Mouse (Mus musculus): ENCODE measurements around the gene Arl6.

Gene Arl6

DNA sequence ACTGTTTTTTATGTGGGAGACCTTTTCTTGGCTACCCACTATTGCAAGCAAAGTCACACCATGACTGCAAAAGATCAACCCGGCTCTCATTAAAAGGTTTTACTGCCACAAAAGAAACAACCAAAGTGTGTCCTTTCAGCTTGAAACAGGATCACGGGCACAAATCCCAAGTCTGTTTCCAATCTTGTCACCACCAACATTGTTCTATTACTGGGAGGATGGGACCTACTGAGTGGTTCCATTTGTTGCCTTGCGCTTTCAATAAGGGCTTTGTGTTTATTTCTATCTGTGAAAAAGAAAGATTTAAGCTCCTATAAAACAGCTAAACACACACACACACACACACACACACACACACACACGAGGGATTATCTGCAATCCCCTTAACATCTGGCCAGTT is 40.2 kb downstream of the Arl6 start:
- no peak for TF ChIP-seq CTCF (conservative IDR thresholded peaks at IDR 0.05; ENCODE audit: low read length)
- TF ChIP-seq POU5F1 (IDR thresholded peaks at IDR 0.05; ENCODE audit: borderline replicate concordance, low read length): no peak
- no peak for TF ChIP-seq NANOG (IDR thresholded peaks at IDR 0.05; ENCODE audit: borderline replicate concordance, low read length)
- Histone ChIP-seq H3K36me3 (ENCODE audit: insufficient read depth, low read length) (no peaks in the 10 kb centered on the region), H3K4me1 (replicated peaks; ENCODE audit: low read depth, low read length) (peaks cover 37% of the 10 kb centered on the region), H3K27me3 (ENCODE audit: insufficient read depth, low read length) (peaks cover 11% of the 10 kb centered on the region; the same call in 1 of the 2 replicates), H3K9me3 (ENCODE audit: low read length) (no peaks in the 10 kb centered on the region), H3K4me3 (replicated peaks; ENCODE audit: low read length) (no peak overlapping the region)

DNA sequence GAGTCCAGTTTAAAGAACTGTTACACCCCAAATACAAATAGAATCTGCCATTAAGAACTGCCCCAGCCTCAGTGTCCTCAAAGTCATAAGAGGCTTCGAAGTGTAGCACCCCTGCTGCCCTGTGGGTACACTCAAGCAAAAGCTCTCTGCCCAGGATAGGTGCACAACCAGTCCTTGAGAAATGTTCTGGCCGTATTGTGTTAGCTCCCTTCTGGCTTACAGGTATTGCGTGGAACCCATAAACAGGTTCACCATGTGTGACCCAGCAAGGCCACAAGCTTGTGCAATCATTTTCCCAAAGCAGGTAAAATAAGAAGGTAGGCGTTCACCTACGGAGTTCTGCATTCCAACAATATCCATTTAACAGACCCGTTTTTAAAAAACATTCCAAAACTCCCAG is 41.9 kb downstream of the Arl6 start:
- no peaks in the 10 kb centered on the region for H3K36me3 ChIP-seq (ENCODE audit: insufficient read depth, low read length)
- H3K9me3 ChIP-seq (ENCODE audit: low read length): no peaks in the 10 kb centered on the region
- H3K4me3 ChIP-seq (replicated peaks; ENCODE audit: low read length): no peak overlapping the region
- peaks cover 37% of the 10 kb centered on the region for H3K4me1 ChIP-seq (replicated peaks; ENCODE audit: low read depth, low read length)
- TF ChIP-seq NANOG (IDR thresholded peaks at IDR 0.05; ENCODE audit: borderline replicate concordance, low read length): no peak
- no peak for TF ChIP-seq CTCF (conservative IDR thresholded peaks at IDR 0.05; ENCODE audit: low read length)
- no peak for TF ChIP-seq POU5F1 (IDR thresholded peaks at IDR 0.05; ENCODE audit: borderline replicate concordance, low read length)
- H3K27me3 ChIP-seq (ENCODE audit: insufficient read depth, low read length): 0 out of 2 replicates have a peak, but pooled peaks cover 6% of the 10 kb centered on the region

DNA sequence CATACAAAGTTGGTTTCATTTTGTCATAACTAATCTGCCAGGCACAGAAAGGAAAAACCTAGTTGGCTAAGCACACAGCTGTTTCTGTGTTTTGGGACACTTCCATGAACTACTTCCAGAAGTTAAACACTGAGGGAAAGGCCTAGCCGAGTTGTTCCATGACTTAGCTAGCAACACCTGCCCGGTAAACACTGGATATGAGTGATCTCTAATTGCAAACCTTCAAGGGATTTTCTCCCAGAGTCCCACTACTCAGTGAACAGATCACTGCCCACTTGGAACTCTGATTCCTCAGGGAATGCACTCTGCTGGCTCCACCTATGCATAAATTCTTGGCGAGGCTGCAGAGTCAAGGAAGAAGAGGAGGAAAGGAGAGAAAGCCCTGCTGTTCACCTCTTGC is 44.5 kb downstream of the Arl6 start:
- H3K27me3 ChIP-seq (ENCODE audit: insufficient read depth, low read length): 0 out of 2 replicates have a peak, but pooled peaks cover 6% of the 10 kb centered on the region
- H3K36me3 ChIP-seq (ENCODE audit: insufficient read depth, low read length): no peaks in the 10 kb centered on the region
- H3K4me1 ChIP-seq (replicated peaks; ENCODE audit: low read depth, low read length): peaks cover 24% of the 10 kb centered on the region
- H3K4me3 ChIP-seq (replicated peaks; ENCODE audit: low read length): no peak overlapping the region
- TF ChIP-seq CTCF (conservative IDR thresholded peaks at IDR 0.05; ENCODE audit: low read length): no peak
- TF ChIP-seq NANOG (IDR thresholded peaks at IDR 0.05; ENCODE audit: borderline replicate concordance, low read length): no peak
- no peak for TF ChIP-seq POU5F1 (IDR thresholded peaks at IDR 0.05; ENCODE audit: borderline replicate concordance, low read length)
- no peaks in the 10 kb centered on the region for H3K9me3 ChIP-seq (ENCODE audit: low read length)

DNA sequence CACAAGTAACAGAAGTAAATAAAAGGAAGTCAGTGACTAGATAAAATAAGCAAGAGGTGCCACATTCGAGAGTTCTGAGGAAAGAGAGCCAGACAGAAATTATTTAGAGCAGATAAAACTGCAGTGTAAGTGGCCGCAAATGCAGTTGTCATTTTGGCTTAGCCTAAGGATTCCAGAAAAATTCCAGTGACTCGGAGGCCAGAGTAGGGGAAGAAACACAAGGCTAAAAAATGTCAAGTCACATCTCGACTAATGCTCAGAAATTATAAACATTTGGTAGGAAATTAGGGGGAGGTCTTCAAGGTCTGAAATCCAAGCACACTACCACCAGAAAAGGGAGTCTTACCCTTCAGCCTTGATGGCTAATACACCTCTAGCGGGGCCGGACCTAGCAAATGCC is 48.4 kb downstream of the Arl6 start:
- H3K4me1 ChIP-seq (replicated peaks; ENCODE audit: low read depth, low read length): peaks cover 43% of the 10 kb centered on the region
- TF ChIP-seq POU5F1 (IDR thresholded peaks at IDR 0.05; ENCODE audit: borderline replicate concordance, low read length) (no peak), NANOG (IDR thresholded peaks at IDR 0.05; ENCODE audit: borderline replicate concordance, low read length) (no peak), CTCF (conservative IDR thresholded peaks at IDR 0.05; ENCODE audit: low read length) (no peak)
- H3K27me3 ChIP-seq (ENCODE audit: insufficient read depth, low read length): no peaks in the 10 kb centered on the region; the same call in 1 of the 2 replicates
- H3K9me3 ChIP-seq (ENCODE audit: low read length): no peaks in the 10 kb centered on the region
- H3K36me3 ChIP-seq (ENCODE audit: insufficient read depth, low read length): no peaks in the 10 kb centered on the region
- no peak overlapping the region for H3K4me3 ChIP-seq (replicated peaks; ENCODE audit: low read length)

DNA sequence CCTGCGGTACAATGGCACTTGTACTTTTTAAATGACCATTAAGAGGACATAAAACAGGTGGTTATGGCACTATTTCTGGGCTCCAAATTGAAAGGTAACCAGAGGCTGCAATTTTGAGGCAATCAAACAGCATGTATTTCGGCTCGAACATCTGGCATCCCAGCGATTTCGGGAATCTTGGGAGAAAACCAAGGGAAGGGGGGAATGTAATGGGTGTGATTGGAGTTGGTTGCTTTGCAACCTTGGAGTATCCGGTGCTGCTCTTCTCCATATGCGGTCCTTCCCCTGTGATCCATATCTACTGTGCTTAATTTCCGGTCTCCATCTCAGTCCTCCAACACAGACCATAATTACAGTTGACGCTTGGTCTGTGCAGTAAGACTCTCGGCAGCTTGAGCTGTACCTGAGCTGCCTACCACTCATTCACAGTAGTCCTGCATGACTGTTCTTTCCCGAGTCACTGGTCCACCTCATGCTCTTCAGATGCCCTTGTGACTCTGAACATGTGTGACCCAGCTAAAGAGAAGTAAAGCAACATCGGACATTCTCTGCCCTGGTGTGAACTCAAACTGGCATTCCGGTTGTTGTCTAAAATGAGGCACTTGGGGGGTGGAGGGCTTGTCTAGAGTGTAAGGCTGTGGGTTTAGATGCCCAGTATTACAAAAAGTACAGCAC is 50.7 kb downstream of the Arl6 start:
- no peak for TF ChIP-seq NANOG (IDR thresholded peaks at IDR 0.05; ENCODE audit: borderline replicate concordance, low read length)
- TF ChIP-seq POU5F1 (IDR thresholded peaks at IDR 0.05; ENCODE audit: borderline replicate concordance, low read length): no peak
- TF ChIP-seq CTCF (conservative IDR thresholded peaks at IDR 0.05; ENCODE audit: low read length): no peak

DNA sequence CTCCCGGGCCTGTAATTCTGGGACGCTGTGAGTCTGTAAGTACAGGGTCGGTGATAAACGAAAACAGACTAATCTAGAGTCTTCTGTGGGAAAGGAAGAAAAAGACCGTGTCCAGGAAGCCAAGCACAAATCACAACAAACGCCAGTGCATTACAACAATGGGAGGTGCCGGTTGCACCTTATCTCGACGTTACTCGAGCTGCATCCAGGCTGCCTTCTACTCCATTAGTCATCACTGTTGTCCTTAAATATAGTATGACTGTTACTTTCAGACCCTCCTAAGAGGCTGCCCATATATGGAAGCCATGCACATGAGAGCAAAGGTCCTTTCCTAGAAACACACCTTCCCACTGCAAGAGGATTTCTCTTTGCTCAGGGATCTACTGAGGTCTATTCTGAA is 51.4 kb downstream of the Arl6 start:
- TF ChIP-seq CTCF (conservative IDR thresholded peaks at IDR 0.05; ENCODE audit: low read length) (no peak), POU5F1 (IDR thresholded peaks at IDR 0.05; ENCODE audit: borderline replicate concordance, low read length) (no peak), NANOG (IDR thresholded peaks at IDR 0.05; ENCODE audit: borderline replicate concordance, low read length) (no peak)
- peaks cover 3% of the 10 kb centered on the region; the same call in 1 of the 2 replicates for H3K36me3 ChIP-seq (ENCODE audit: insufficient read depth, low read length)
- H3K9me3 ChIP-seq (ENCODE audit: low read length): no peaks in the 10 kb centered on the region
- peaks cover 44% of the 10 kb centered on the region for H3K4me1 ChIP-seq (replicated peaks; ENCODE audit: low read depth, low read length)
- H3K4me3 ChIP-seq (replicated peaks; ENCODE audit: low read length): no peak overlapping the region
- H3K27me3 ChIP-seq (ENCODE audit: insufficient read depth, low read length): no peaks in the 10 kb centered on the region; the same call in 1 of the 2 replicates

More for the DNA sequence above, 50.7 kb downstream of the Arl6 start:
- peaks cover under 1% of the 10 kb centered on the region; the same call in 1 of the 2 replicates for H3K36me3 ChIP-seq (ENCODE audit: insufficient read depth, low read length)
- H3K27me3 ChIP-seq (ENCODE audit: insufficient read depth, low read length): no peaks in the 10 kb centered on the region; the same call in 1 of the 2 replicates
- no peak overlapping the region for H3K4me3 ChIP-seq (replicated peaks; ENCODE audit: low read length)
- H3K9me3 ChIP-seq (ENCODE audit: low read length): no peaks in the 10 kb centered on the region
- H3K4me1 ChIP-seq (replicated peaks; ENCODE audit: low read depth, low read length): peaks cover 44% of the 10 kb centered on the region

DNA sequence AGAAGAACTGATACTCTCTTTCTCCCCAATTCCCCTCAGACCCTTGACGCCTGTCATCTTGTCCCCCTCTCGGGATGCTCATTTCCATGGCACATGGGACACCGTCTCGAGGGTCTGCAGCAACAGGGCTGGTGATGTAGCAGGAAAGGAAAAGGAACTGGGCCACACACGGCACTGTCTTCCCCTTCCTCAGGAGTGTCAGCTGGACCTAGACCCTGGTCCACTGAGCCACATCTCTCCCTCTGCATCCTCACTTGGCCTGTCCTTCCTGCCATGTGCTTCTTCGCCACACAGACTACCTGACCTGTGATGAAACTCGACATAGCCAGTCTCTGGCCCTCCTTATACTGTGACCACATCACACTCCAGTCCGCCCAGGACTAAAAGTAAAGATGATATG is 52.3 kb downstream of the Arl6 start:
- TF ChIP-seq NANOG (IDR thresholded peaks at IDR 0.05; ENCODE audit: borderline replicate concordance, low read length): no peak
- TF ChIP-seq POU5F1 (IDR thresholded peaks at IDR 0.05; ENCODE audit: borderline replicate concordance, low read length): no peak
- no peak for TF ChIP-seq CTCF (conservative IDR thresholded peaks at IDR 0.05; ENCODE audit: low read length)
- H3K4me3 ChIP-seq (replicated peaks; ENCODE audit: low read length): no peak overlapping the region
- H3K9me3 ChIP-seq (ENCODE audit: low read length): no peaks in the 10 kb centered on the region

DNA sequence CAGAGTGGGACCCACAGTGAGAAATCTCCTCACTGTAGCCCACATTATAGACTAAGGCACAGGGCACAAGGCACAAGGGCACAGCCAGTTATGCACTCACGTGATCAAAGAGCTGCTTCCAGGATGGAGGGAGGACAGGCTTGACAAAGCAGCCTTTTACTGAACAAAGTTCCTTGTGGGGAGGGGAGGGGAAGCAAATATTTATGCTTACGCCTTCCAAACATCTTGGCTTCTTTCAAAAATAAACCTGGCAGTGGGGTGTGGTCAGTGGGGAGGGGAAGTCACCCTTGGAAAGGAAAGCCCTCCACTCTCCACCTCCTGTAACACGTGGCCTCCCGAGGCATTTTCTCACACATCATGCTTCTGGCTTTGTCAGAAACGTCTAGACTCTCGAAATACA is 52.9 kb downstream of the Arl6 start:
- no peaks in the 10 kb centered on the region for H3K9me3 ChIP-seq (ENCODE audit: low read length)
- no peak overlapping the region for H3K4me3 ChIP-seq (replicated peaks; ENCODE audit: low read length)
- no peak for TF ChIP-seq CTCF (conservative IDR thresholded peaks at IDR 0.05; ENCODE audit: low read length)
- TF ChIP-seq NANOG (IDR thresholded peaks at IDR 0.05; ENCODE audit: borderline replicate concordance, low read length): no peak
- TF ChIP-seq POU5F1 (IDR thresholded peaks at IDR 0.05; ENCODE audit: borderline replicate concordance, low read length): no peak
- H3K27me3 ChIP-seq (ENCODE audit: insufficient read depth, low read length): no peaks in the 10 kb centered on the region; the same call in 1 of the 2 replicates
- peaks cover 44% of the 10 kb centered on the region for H3K4me1 ChIP-seq (replicated peaks; ENCODE audit: low read depth, low read length)
- H3K36me3 ChIP-seq (ENCODE audit: insufficient read depth, low read length): peaks cover 3% of the 10 kb centered on the region; the same call in 1 of the 2 replicates

More for the DNA sequence above, 52.3 kb downstream of the Arl6 start:
- Histone ChIP-seq H3K36me3 (ENCODE audit: insufficient read depth, low read length) (peaks cover 3% of the 10 kb centered on the region; the same call in 1 of the 2 replicates), H3K4me1 (replicated peaks; ENCODE audit: low read depth, low read length) (peaks cover 44% of the 10 kb centered on the region), H3K27me3 (ENCODE audit: insufficient read depth, low read length) (no peaks in the 10 kb centered on the region; the same call in 1 of the 2 replicates)

Measured in E14TG2a.4 (cell line).